Mouse (Mus musculus) ES-Bruce4 (cell line): ENCODE measurements around the gene Ptchd4. TPM values are rescaled to one million over a fixed set of nuclear protein-coding genes. Genes with fewer than 3 reads are reported as not detected.

ENCODE experiments used
- H3K27ac ChIP-seq: 2 replicates; pipeline ENCODE4 v1.5.1; 2012; ENCODE audit warnings: low read length, inconsistent platforms; ENCODE audit not compliant: insufficient read depth
- H3K27me3 ChIP-seq: 2 replicates; pipeline ENCODE4 v1.6.1; 2012; ENCODE audit warnings: mild to moderate bottlenecking, low read length, inconsistent platforms; ENCODE audit not compliant: control insufficient read depth, poor library complexity, insufficient read depth, severe bottlenecking
- H3K36me3 ChIP-seq: 2 replicates; pipeline ENCODE4 v1.6.1; 2012; ENCODE audit warnings: inconsistent platforms, mild to moderate bottlenecking, low read length, moderate library complexity; ENCODE audit not compliant: control insufficient read depth, poor library complexity, insufficient read depth, severe bottlenecking
- H3K4me1 ChIP-seq: one replicate; pipeline ENCODE4 v1.8.1; 2011; ENCODE audit warnings: low read length; ENCODE audit not compliant: control insufficient read depth, insufficient read depth
- H3K4me3 ChIP-seq: 2 replicates; pipeline ENCODE4 v1.5.1; 2011; ENCODE audit warnings: low read depth, mild to moderate bottlenecking, low read length
- H3K9ac ChIP-seq: 2 replicates; pipeline ENCODE4 v1.6.1; 2012; ENCODE audit warnings: low read depth, mild to moderate bottlenecking, inconsistent platforms; ENCODE audit not compliant: poor library complexity, severe bottlenecking
- H3K9me3 ChIP-seq: replicated peaks from 2 replicates; pipeline ENCODE4 v1.6.1; 2012; ENCODE audit warnings: mild to moderate bottlenecking, low read length, inconsistent platforms; ENCODE audit not compliant: control insufficient read depth, poor library complexity, insufficient read depth, severe bottlenecking
- CTCF ChIP-seq: IDR thresholded peaks from one replicate; pipeline ENCODE4 v1.8.1; 2011; ENCODE audit warnings: low read depth, low read length
- EP300 ChIP-seq: IDR thresholded peaks from 2 replicates; pipeline ENCODE4 v1.6.1; 2011; ENCODE audit warnings: low read depth, low read length; ENCODE audit not compliant: insufficient read depth
- POLR2A ChIP-seq: IDR thresholded peaks from one replicate; pipeline ENCODE4 v1.8.1; 2011; ENCODE audit warnings: low read length; ENCODE audit not compliant: insufficient read depth
- polyA plus RNA-seq: library from polyadenylated mRNA; stranded (reverse); fragments of >200 nt; gene quantifications from 2 replicates; pipeline ENCODE4 v1.2.4, GENCODE M21; 2011; ENCODE audit warnings: low read depth; ENCODE audit not compliant: missing spikeins, insufficient read depth, insufficient read length

Ptchd4 gene
- polyA plus RNA-seq, 1 experiment = not detected

DNA sequence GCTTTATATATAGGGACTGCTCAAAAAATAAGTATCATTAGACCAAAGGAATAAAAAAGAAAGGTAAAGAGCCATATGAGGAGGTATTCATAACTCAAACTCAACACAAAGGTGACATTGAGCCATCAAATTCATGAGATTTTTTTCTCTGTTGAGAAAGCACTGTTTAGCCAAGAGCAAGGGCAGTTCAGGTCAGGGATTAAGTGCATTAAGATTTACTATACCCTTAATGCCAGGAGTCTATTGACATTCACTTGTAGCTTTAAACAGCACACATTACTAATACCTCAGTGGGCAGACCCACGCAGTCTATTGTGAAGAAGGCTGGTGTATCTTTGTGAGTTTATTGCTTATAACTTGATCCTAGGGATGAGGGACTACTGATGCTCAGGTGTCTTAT is 49.0 kb downstream of the Ptchd4 start:
- H3K36me3 ChIP-seq = no peaks in the 10 kb centered on the region
- H3K9me3 ChIP-seq = no peaks in the 10 kb centered on the region
- H3K9ac ChIP-seq = no peak overlapping the region
- H3K27me3 ChIP-seq = no peaks in the 10 kb centered on the region
- TF ChIP-seq POLR2A (no peak), EP300 (no peak), CTCF (no peak)
- no peak overlapping the region for H3K4me3 ChIP-seq
- H3K27ac ChIP-seq = no peak overlapping the region
- H3K4me1 ChIP-seq = no peaks in the 10 kb centered on the region

GRCm38 (mm10) chr17:42374881-42375280 is 59.1 kb downstream of the Ptchd4 start:
- Histone ChIP-seq H3K27me3 (no peaks in the 10 kb centered on the region), H3K9ac (no peak overlapping the region), H3K27ac (no peak overlapping the region), H3K9me3 (no peaks in the 10 kb centered on the region), H3K36me3 (no peaks in the 10 kb centered on the region), H3K4me1 (no peaks in the 10 kb centered on the region), H3K4me3 (no peak overlapping the region)
- TF ChIP-seq CTCF = no peak
- TF ChIP-seq POLR2A = no peak
- no peak for TF ChIP-seq EP300

- Histone ChIP-seq H3K36me3 (no peaks in the 10 kb centered on the region), H3K4me3 (no peak overlapping the region), H3K4me1 (no peaks in the 10 kb centered on the region), H3K9me3 (no peaks in the 10 kb centered on the region), H3K27me3 (no peaks in the 10 kb centered on the region), H3K27ac (no peak overlapping the region), H3K9ac (no peak overlapping the region)
- TF ChIP-seq EP300 = no peak
These were observed 77.3 kb downstream of the Ptchd4 start for GRCm38 (mm10) chr17:42393086-42393485.

DNA sequence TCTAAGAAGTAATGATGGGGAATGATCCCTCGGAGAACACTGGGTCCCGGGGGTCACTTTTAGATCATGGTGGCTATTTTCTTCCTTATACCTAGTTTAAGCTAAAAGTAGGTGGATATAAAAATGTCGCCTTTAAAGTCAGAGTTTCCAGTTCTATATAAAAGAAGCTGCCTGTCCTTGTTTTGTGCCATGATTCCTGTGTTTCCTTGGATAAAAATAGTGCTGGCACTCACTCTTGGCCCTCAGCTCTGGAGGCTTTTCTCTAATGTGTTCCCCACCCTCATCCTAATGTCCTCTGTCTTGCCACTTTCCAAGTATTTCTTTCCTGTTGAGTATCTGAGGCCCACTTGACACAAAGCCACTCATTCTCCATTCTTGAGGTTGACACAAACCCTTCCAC is 79.6 kb downstream of the Ptchd4 start:
- TF ChIP-seq EP300 (no peak), POLR2A (no peak), CTCF (no peak)
- no peak overlapping the region for H3K27ac ChIP-seq
- H3K9ac ChIP-seq = no peak overlapping the region
- H3K9me3 ChIP-seq = no peaks in the 10 kb centered on the region
- no peak overlapping the region for H3K4me3 ChIP-seq
- no peaks in the 10 kb centered on the region for H3K36me3 ChIP-seq
- H3K27me3 ChIP-seq = no peaks in the 10 kb centered on the region
- H3K4me1 ChIP-seq = no peaks in the 10 kb centered on the region

DNA sequence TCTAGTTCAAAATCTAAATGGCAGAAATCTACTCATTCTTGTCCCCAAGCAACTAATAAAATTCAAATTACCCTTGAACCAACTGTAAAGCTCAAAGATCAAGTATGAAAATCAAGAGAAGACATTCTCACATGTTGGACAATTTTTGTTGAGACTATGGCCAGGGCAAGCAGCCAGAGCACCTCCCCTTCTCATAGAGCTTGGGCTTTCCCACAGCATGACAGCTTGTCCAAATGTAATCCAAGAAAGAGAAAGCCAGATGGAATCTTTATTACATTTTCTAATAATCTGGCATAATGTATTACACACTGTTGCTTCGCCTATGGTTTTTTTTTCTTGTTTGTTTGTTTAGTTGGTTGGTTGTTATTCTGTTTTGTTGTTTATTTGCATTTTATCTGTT is 102.7 kb downstream of the Ptchd4 start:
- Histone ChIP-seq H3K4me1 (no peaks in the 10 kb centered on the region), H3K27me3 (no peaks in the 10 kb centered on the region), H3K4me3 (no peak overlapping the region), H3K9me3 (no peaks in the 10 kb centered on the region), H3K27ac (no peak overlapping the region), H3K9ac (no peak overlapping the region), H3K36me3 (no peaks in the 10 kb centered on the region)
- TF ChIP-seq POLR2A (no peak), CTCF (no peak), EP300 (no peak)

GRCm38 (mm10) chr17:42427961-42428360 is 112.2 kb downstream of the Ptchd4 start:
- H3K9me3 ChIP-seq = no peaks in the 10 kb centered on the region
- TF ChIP-seq POLR2A = no peak
- TF ChIP-seq CTCF = no peak
- no peak for TF ChIP-seq EP300
- no peaks in the 10 kb centered on the region for H3K27me3 ChIP-seq
- no peak overlapping the region for H3K4me3 ChIP-seq
- H3K9ac ChIP-seq = no peak overlapping the region
- no peaks in the 10 kb centered on the region for H3K4me1 ChIP-seq
- no peaks in the 10 kb centered on the region for H3K36me3 ChIP-seq
- H3K27ac ChIP-seq = no peak overlapping the region
